ENCODE assay signal across 17 mouse cellular contexts in genomic region chr5:17591908-17592307, GRCm38 (mm10). TPM values are rescaled to one million over a fixed set of nuclear protein-coding genes. Genes with fewer than 3 reads are reported as not detected.
"Had no signal": no experiment of that assay in that cellular context is flagged by ENCODE, and none has a peak within 500 bp of the region (broad histone marks: within the 10 kb centered on the region; RNA-seq: fewer than 3 reads in every experiment).

No protein-coding gene starts in this region.

- H3K9me3 ChIP-seq: neural tube, embryonic 13.5 days; neural tube, embryonic 15.5 days; stomach, embryonic 15.5 days had no signal

- H3K27ac ChIP-seq: neural tube, embryonic 13.5 days; neural tube, embryonic 15.5 days; stomach, embryonic 15.5 days; stomach, postnatal 0 days had no signal

- DNase-seq: retina, postnatal 1 day; right cerebral cortex, adult 18-20 months; right cerebral cortex, postnatal 14 days; right cerebral cortex, postnatal 25 days; right cerebral cortex, postnatal 4 days; spleen, adult 18-20 months; thymus, adult 18-20 months; thymus, adult 2 months; thymus, postnatal 14 days; thymus, postnatal 25 days; thymus, postnatal 36 days; thymus, postnatal 4 days had no signal

- H3K4me1 ChIP-seq: neural tube, embryonic 13.5 days; neural tube, embryonic 15.5 days; stomach, embryonic 15.5 days had no signal

- H3K9ac ChIP-seq: neural tube, embryonic 13.5 days; neural tube, embryonic 15.5 days; stomach, embryonic 15.5 days had no signal

- H3K27me3 ChIP-seq: neural tube, embryonic 13.5 days; neural tube, embryonic 15.5 days; stomach, embryonic 15.5 days had no signal

- H3K4me2 ChIP-seq: neural tube, embryonic 13.5 days; neural tube, embryonic 15.5 days; stomach, embryonic 15.5 days had no signal

- H3K36me3 ChIP-seq: neural tube, embryonic 13.5 days; neural tube, embryonic 15.5 days; stomach, embryonic 15.5 days had no signal

- H3K4me3 ChIP-seq: neural tube, embryonic 13.5 days; neural tube, embryonic 15.5 days; stomach, embryonic 15.5 days had no signal

RNA-seq across cellular contexts. Expression of gene Sema3c, which starts 17.8 kb away (rescaled TPM):
- total RNA-seq: neutrophil, adult 5-6 weeks had no signal
